Mouse (Mus musculus) embryonic facial prominence, embryonic 12.5 days (tissue): Measurements from ENCODE around the gene Tbcd. TPM values are rescaled to one million over a fixed set of nuclear protein-coding genes. Genes with fewer than 3 reads are reported as not detected.
"Not testable (repeated sequence)": the region's sequence is repeated elsewhere in the genome, so short reads cannot be mapped to it uniquely, and the experiment has no call there.

Experiments
- ATAC-seq: fragments of 200-750 bp; cut with Nextera tagmentation; 2 replicates; pipeline ENCODE4 v1.8.0; 2017; ENCODE audit not compliant: insufficient number of reproducible peaks, insufficient read depth, low FRiP score, low TSS enrichment
- H3K27ac ChIP-seq: fragments of 300-500 bp; sonication (generic); 2 replicates; pipeline ENCODE4 v1.5.1; 2016; ENCODE audit warnings: mild to moderate bottlenecking
- H3K27me3 ChIP-seq: fragments of 300-500 bp; sonication (generic); 2 replicates; pipeline ENCODE4 v1.6.1; 2016; ENCODE audit warnings: mild to moderate bottlenecking, moderate library complexity
- H3K36me3 ChIP-seq: fragments of 300-500 bp; sonication (generic); 2 replicates; pipeline ENCODE4 v1.6.1; 2016; ENCODE audit warnings: mild to moderate bottlenecking
- H3K4me1 ChIP-seq: fragments of 300-500 bp; sonication (generic); 2 replicates; pipeline ENCODE4 v1.6.1; 2016
- H3K4me2 ChIP-seq: fragments of 300-500 bp; sonication (generic); replicated peaks from 2 replicates; pipeline ENCODE4 v1.6.1; 2016; ENCODE audit warnings: mild to moderate bottlenecking, moderate library complexity
- H3K4me3 ChIP-seq: fragments of 300-500 bp; sonication (generic); 2 replicates; pipeline ENCODE4 v1.5.1; 2016; ENCODE audit warnings: mild to moderate bottlenecking
- H3K9ac ChIP-seq: fragments of 300-500 bp; sonication (generic); 2 replicates; pipeline ENCODE4 v1.6.1; 2016; ENCODE audit warnings: mild to moderate bottlenecking, moderate library complexity
- H3K9me3 ChIP-seq: fragments of 300-500 bp; sonication (generic); 2 replicates; pipeline ENCODE4 v1.6.1; 2016; ENCODE audit warnings: mild to moderate bottlenecking, moderate library complexity
- WGBS: fragments of 180-500 bp; shearing (Covaris S2); methylation state at CpG from one replicate; pipeline ENCODE4 v1.1.7; 2016; 5-methylcytosine and 5-hydroxymethylcytosine counted together
- polyA plus RNA-seq: library from polyadenylated mRNA; unstranded; fragments of >200 nt; fragmentation: Nextera tagmentation; extraction: Ambion mirVana; gene quantifications from 2 replicates; pipeline ENCODE4 v1.2.1, GENCODE M21; 2016

Tbcd gene
- polyA plus RNA-seq, 1 experiment from 2014 or later, result 51.0 TPM

DNA sequence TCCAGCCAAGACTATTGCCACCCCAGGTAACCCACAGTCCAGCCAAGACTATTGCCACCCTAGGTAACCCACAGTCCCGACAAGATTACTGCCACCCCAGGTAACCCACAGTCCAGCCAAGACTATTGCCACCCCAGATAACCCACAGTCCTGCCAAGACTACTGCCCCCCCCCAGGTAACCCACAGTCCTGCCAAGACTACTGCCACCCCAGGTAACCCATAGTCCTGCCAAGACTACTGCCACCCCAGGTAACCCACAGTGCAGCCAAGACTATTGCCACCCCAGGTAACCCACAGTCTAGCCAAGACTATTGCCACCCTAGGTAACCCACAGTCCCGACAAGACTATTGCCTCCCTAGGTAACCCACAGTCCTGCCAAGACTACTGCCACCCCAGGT lies 208.9 kb downstream of the Tbcd start:
- not testable (repeated sequence) for H3K9ac ChIP-seq, H3K27me3 ChIP-seq, H3K4me2 ChIP-seq, H3K9me3 ChIP-seq, H3K4me3 ChIP-seq, H3K36me3 ChIP-seq, H3K27ac ChIP-seq, H3K4me1 ChIP-seq, ATAC-seq
- 87% methylated on average over 2 of the region's 2 CpGs for WGBS

DNA sequence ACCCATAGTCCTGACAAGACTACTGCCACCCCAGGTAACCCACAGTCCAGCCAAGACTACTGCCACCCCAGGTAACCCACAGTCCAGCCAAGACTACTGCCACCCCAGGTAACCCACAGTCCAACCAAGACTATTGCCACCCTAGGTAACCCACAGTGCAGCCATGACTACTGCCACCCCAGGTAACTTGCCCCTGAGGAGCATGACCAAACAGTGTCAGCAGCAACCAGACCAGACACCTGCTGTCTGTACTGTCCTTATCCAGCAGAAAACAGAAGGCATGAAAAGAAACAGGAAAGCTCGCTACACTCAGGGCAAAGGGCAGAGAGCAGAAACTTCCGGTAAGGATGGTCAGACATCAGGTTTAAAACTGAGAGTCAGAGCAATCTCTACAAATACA lies 209.4 kb downstream of the Tbcd start:
- H3K27ac ChIP-seq, result no peak overlapping the region
- 84% methylated on average over 2 of the region's 2 CpGs for WGBS
- H3K4me3 ChIP-seq, result no peak overlapping the region
- no peaks in the 10 kb centered on the region for H3K9me3 ChIP-seq
- ATAC-seq, result no peak
- H3K27me3 ChIP-seq, result no peaks in the 10 kb centered on the region
- H3K9ac ChIP-seq, result no peak overlapping the region
- peaks cover 9% of the 10 kb centered on the region for H3K36me3 ChIP-seq
- no peaks in the 10 kb centered on the region for H3K4me1 ChIP-seq
- no peak overlapping the region for H3K4me2 ChIP-seq

Other genes with a start within 250 kb of the Tbcd start
- gene Hexdc, start 247.5 kb upstream of the Tbcd start, polyA plus RNA-seq, result 10.4 and 10.5 TPM in 2 replicates
- gene Ogfod3, start 247.2 kb upstream of the Tbcd start, polyA plus RNA-seq, result 22.1 and 22.9 TPM in 2 replicates
- 37.9 and 38.9 TPM in 2 replicates for gene Cybc1, start 222.6 kb upstream of the Tbcd start, polyA plus RNA-seq
- gene Narf, start 214.7 kb upstream of the Tbcd start, polyA plus RNA-seq, result 63.1 and 70.0 TPM in 2 replicates
- 10.6 and 10.8 TPM in 2 replicates for gene Foxk2, start 192.0 kb upstream of the Tbcd start, polyA plus RNA-seq
- 102 and 103 TPM in 2 replicates for gene Wdr45b, start 97.5 kb upstream of the Tbcd start, polyA plus RNA-seq
- gene Rab40b, start 63.7 kb upstream of the Tbcd start, polyA plus RNA-seq, result 7.5 and 8.9 TPM in 2 replicates
- 8.6 and 10.2 TPM in 2 replicates for gene Fn3krp, start 30.5 kb upstream of the Tbcd start, polyA plus RNA-seq
- gene Fn3k, start 17.0 kb upstream of the Tbcd start, polyA plus RNA-seq, result 0.51 and 0.78 TPM in 2 replicates
- 2.3 and 2.6 TPM in 2 replicates for gene Zfp750, start 67.4 kb downstream of the Tbcd start, polyA plus RNA-seq
- gene B3gntl1, start 221.2 kb downstream of the Tbcd start, polyA plus RNA-seq, result 9.1 and 10.1 TPM in 2 replicates
- gene Metrnl, start 249.6 kb downstream of the Tbcd start, polyA plus RNA-seq, result 11.1 and 11.5 TPM in 2 replicates